ENCODE assay signal across 10 mouse cellular contexts in the genomic region with DNA sequence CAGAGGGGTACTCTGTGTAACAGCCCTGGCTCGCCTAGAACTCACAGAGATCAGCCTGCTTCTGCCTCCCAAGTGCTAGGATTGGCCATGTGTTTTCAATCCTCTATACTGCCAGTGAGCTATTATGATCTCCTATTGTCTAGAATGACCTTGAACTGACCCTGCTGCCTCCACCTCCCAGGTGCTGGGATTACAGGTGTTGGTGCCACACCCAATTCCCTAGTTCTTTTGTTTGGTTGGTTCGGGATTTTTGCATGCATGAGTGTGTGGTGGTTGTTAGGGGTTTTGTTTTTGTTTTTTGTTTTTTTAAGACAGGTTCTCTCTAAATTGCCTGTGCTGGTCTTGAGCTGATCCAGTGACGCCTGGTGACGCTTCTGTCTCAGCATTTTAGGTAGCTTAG. TPM values are rescaled to one million over a fixed set of nuclear protein-coding genes. Genes with fewer than 3 reads are reported as not detected.
DNase-seq lines count a peak whose midpoint lies in the region; ATAC-seq and TF ChIP-seq lines count a peak whose summit lies in the region.
"Had no signal": no experiment of that assay in that cellular context is flagged by ENCODE, and none has a peak within 500 bp of the region (broad histone marks: within the 10 kb centered on the region; RNA-seq: fewer than 3 reads in every experiment).

No protein-coding gene starts in this region.

- DNase-seq in heart, postnatal 14 days: no peak
- no peak for DNase-seq in neural tube, embryonic 11.5 days (ENCODE audit: low spot score)
- DNase-seq in neural tube, embryonic 10.5 days (ENCODE audit: extremely low spot score, low spot score): no peak
- no peak for DNase-seq in limb, embryonic 14.5 days (ENCODE audit: low spot score)
- DNase-seq in thymus, postnatal 10 days (ENCODE audit: low spot score in 2 of 2): no peak
- DNase-seq in cerebellum, adult 9-10 months: no peak
- DNase-seq in lung, postnatal 4 days: no peak
- DNase-seq: lung, postnatal 10 days had no signal

- H3K27me3 ChIP-seq in heart, embryonic 12.5 days (replicated peaks): no peaks in the 10 kb centered on the region
- H3K27me3 ChIP-seq in neural tube, embryonic 11.5 days (ENCODE audit: control insufficient read depth, insufficient read depth, low read length): no peaks in the 10 kb centered on the region
- no peaks in the 10 kb centered on the region for H3K27me3 ChIP-seq in limb, embryonic 14.5 days (ENCODE audit: control insufficient read depth, insufficient read depth, low read length)

- 90% methylated on average over 4 of the region's 4 CpGs for WGBS in heart, embryonic 12.5 days
- WGBS in neural tube, embryonic 11.5 days: 86% methylated on average over 4 of the region's 4 CpGs
- 94% methylated on average over 4 of the region's 4 CpGs for WGBS in limb, embryonic 14.5 days

- ATAC-seq in heart, embryonic 12.5 days (ENCODE audit: insufficient number of reproducible peaks, low FRiP score): no peak
- no peak for ATAC-seq in neural tube, embryonic 11.5 days (ENCODE audit: insufficient read depth, low FRiP score, low TSS enrichment)
- ATAC-seq in limb, embryonic 14.5 days (ENCODE audit: low FRiP score, low read depth): no peak

- H3K9ac ChIP-seq in heart, embryonic 12.5 days: no peak overlapping the region
- no peak overlapping the region for H3K9ac ChIP-seq in neural tube, embryonic 11.5 days (ENCODE audit: low read length)
- no peak overlapping the region for H3K9ac ChIP-seq in limb, embryonic 14.5 days (ENCODE audit: low read depth, low read length, severe bottlenecking)

- H3K9me3 ChIP-seq in heart, embryonic 12.5 days (replicated peaks): no peaks in the 10 kb centered on the region
- H3K9me3 ChIP-seq in neural tube, embryonic 11.5 days (ENCODE audit: control insufficient read depth, low read length): no peaks in the 10 kb centered on the region
- H3K9me3 ChIP-seq in limb, embryonic 14.5 days (ENCODE audit: control insufficient read depth, low read length): no peaks in the 10 kb centered on the region

- H3K4me3 ChIP-seq in heart, embryonic 12.5 days: no peak overlapping the region
- no peak overlapping the region for H3K4me3 ChIP-seq in neural tube, embryonic 11.5 days (ENCODE audit: low read depth, low read length)
- H3K4me3 ChIP-seq in limb, embryonic 14.5 days (replicated peaks; ENCODE audit: low read length): no peak overlapping the region

- no peak overlapping the region for H3K27ac ChIP-seq in heart, embryonic 12.5 days (ENCODE audit: poor library complexity, severe bottlenecking)
- H3K27ac ChIP-seq in neural tube, embryonic 11.5 days (ENCODE audit: low read depth, low read length): no peak overlapping the region
- H3K27ac ChIP-seq in limb, embryonic 14.5 days (replicated peaks; ENCODE audit: low read depth, low read length): no peak overlapping the region

- intact Hi-C loops in heart, postnatal 14 days (cut with DNase I): loop anchor here (10.0 kb wide), 1 partner anchor 211 kb away; the partner anchor contains the start of gene Ncoa5

- no peak for TF ChIP-seq POLR2A in limb, embryonic 14.5 days (IDR thresholded peaks at IDR 0.05; ENCODE audit: borderline replicate concordance, extremely low read depth, insufficient read depth, insufficient read length)

- H3K36me3 ChIP-seq in heart, embryonic 12.5 days: peaks cover 64% of the 10 kb centered on the region
- peaks cover 6% of the 10 kb centered on the region for H3K36me3 ChIP-seq in neural tube, embryonic 11.5 days (ENCODE audit: control insufficient read depth, insufficient read depth, low read length)
- H3K36me3 ChIP-seq in limb, embryonic 14.5 days (ENCODE audit: control insufficient read depth, insufficient read depth, low read length): peaks cover 48% of the 10 kb centered on the region

- H3K4me1 ChIP-seq in heart, embryonic 12.5 days (replicated peaks): peaks cover 6% of the 10 kb centered on the region
- peaks cover 5% of the 10 kb centered on the region; the same call in 1 of the 2 replicates for H3K4me1 ChIP-seq in neural tube, embryonic 11.5 days (ENCODE audit: control insufficient read depth, insufficient read depth, low read length)
- peaks cover 6% of the 10 kb centered on the region; the same call in 1 of the 2 replicates for H3K4me1 ChIP-seq in limb, embryonic 14.5 days (ENCODE audit: control insufficient read depth, insufficient read depth, low read length)

- H3K4me2 ChIP-seq in heart, embryonic 12.5 days: peak overlapping the region; percentile 5; the same call in 1 of the 2 replicates
- peak overlapping the region; percentile 70; the same call in 1 of the 2 replicates for H3K4me2 ChIP-seq in neural tube, embryonic 11.5 days (ENCODE audit: low read depth)
- peak overlapping the region; percentile 66; the same call in 1 of the 2 replicates for H3K4me2 ChIP-seq in limb, embryonic 14.5 days (replicated peaks; ENCODE audit: low read depth, low read length, severe bottlenecking)

RNA-seq across cellular contexts. Expression of gene Zswim1, which starts 1.5 kb away (rescaled TPM):
- polyA plus RNA-seq in heart, embryonic 12.5 days (2016; fragmentation: Nextera tagmentation; extraction: Ambion mirVana): 9.8 and 10.1 TPM in 2 replicates
- total RNA-seq in heart, postnatal 14 days (2021): 1 to 10 TPM; 3.7 to 5.0 TPM
- 22.9 and 23.2 TPM in 2 replicates for polyA plus RNA-seq in neural tube, embryonic 11.5 days (2014; fragmentation: Nextera tagmentation; extraction: Ambion mirVana)
- polyA plus RNA-seq in limb, embryonic 14.5 days (2012; rRNA removed): 9.1 and 11.2 TPM in 2 replicates
- 19.5 and 19.9 TPM in 2 replicates for polyA plus RNA-seq in limb, embryonic 14.5 days (2014; fragmentation: Nextera tagmentation; extraction: Ambion mirVana)

RNA-seq across cellular contexts. Expression of gene Spata25, which starts 4.4 kb away (rescaled TPM):
- polyA plus RNA-seq in heart, embryonic 12.5 days (2016; fragmentation: Nextera tagmentation; extraction: Ambion mirVana): not detected in 2 replicates
- total RNA-seq in heart, postnatal 14 days (2021): 1 to 10 TPM in 1 of 2 experiments, under 1 TPM in 1; 0.86 to 1.0 TPM
- polyA plus RNA-seq in neural tube, embryonic 11.5 days (2014; fragmentation: Nextera tagmentation; extraction: Ambion mirVana): not detected in 2 replicates
- 0.09 and 0.13 TPM in 2 replicates for polyA plus RNA-seq in limb, embryonic 14.5 days (2012; rRNA removed)
- not detected in 2 replicates for polyA plus RNA-seq in limb, embryonic 14.5 days (2014; fragmentation: Nextera tagmentation; extraction: Ambion mirVana)
- total RNA-seq: granulocyte monocyte progenitor cell, adult 5-6 weeks had no signal

RNA-seq across cellular contexts. Expression of gene Ctsa, which starts 8.7 kb away (rescaled TPM):
- 169 and 175 TPM in 2 replicates for polyA plus RNA-seq in heart, embryonic 12.5 days (2016; fragmentation: Nextera tagmentation; extraction: Ambion mirVana)
- total RNA-seq in heart, postnatal 14 days (2021): 100 to 1,000 TPM in 1 of 2 experiments, 10 to 100 TPM in 1; 97.7 to 103 TPM
- polyA plus RNA-seq in neural tube, embryonic 11.5 days (2014; fragmentation: Nextera tagmentation; extraction: Ambion mirVana): 87.9 and 88.6 TPM in 2 replicates
- polyA plus RNA-seq in limb, embryonic 14.5 days (2012; rRNA removed): 197 and 285 TPM in 2 replicates
- polyA plus RNA-seq in limb, embryonic 14.5 days (2014; fragmentation: Nextera tagmentation; extraction: Ambion mirVana): 147 and 163 TPM in 2 replicates

RNA-seq across cellular contexts. Expression of gene Neurl2, which starts 9.3 kb away (rescaled TPM):
- 45.0 and 45.5 TPM in 2 replicates for polyA plus RNA-seq in heart, embryonic 12.5 days (2016; fragmentation: Nextera tagmentation; extraction: Ambion mirVana)
- total RNA-seq in heart, postnatal 14 days (2021): 10 to 100 TPM; 34.6 to 34.7 TPM
- polyA plus RNA-seq in neural tube, embryonic 11.5 days (2014; fragmentation: Nextera tagmentation; extraction: Ambion mirVana): 3.8 and 4.8 TPM in 2 replicates
- polyA plus RNA-seq in limb, embryonic 14.5 days (2012; rRNA removed): 7.2 and 8.5 TPM in 2 replicates
- polyA plus RNA-seq in limb, embryonic 14.5 days (2014; fragmentation: Nextera tagmentation; extraction: Ambion mirVana): 5.5 and 7.6 TPM in 2 replicates

RNA-seq across cellular contexts. Expression of gene Zswim3, which starts 19.1 kb away (rescaled TPM):
- 5.4 and 6.7 TPM in 2 replicates for polyA plus RNA-seq in heart, embryonic 12.5 days (2016; fragmentation: Nextera tagmentation; extraction: Ambion mirVana)
- total RNA-seq in heart, postnatal 14 days (2021): 1 to 10 TPM; 2.4 to 2.6 TPM
- 12.9 and 14.0 TPM in 2 replicates for polyA plus RNA-seq in neural tube, embryonic 11.5 days (2014; fragmentation: Nextera tagmentation; extraction: Ambion mirVana)
- polyA plus RNA-seq in limb, embryonic 14.5 days (2012; rRNA removed): 4.3 and 4.9 TPM in 2 replicates
- polyA plus RNA-seq in limb, embryonic 14.5 days (2014; fragmentation: Nextera tagmentation; extraction: Ambion mirVana): 6.9 and 7.0 TPM in 2 replicates

Comparison
In these comparisons a context has a peak if more than half of its experiments do, and no peak if none do; other contexts are left out.
1. H3K4me2 ChIP-seq: peak in every context shown above with its lines; median percentile 70 in neural tube, embryonic 11.5 days; 66 in limb, embryonic 14.5 days; 5 in heart, embryonic 12.5 days.